Mouse (Mus musculus) embryonic facial prominence, embryonic 12.5 days (tissue): ENCODE data around the gene Tmem201. TPM values are rescaled to one million over a fixed set of nuclear protein-coding genes. Genes with fewer than 3 reads are reported as not detected.
"Not testable (repeated sequence)": the region's sequence is repeated elsewhere in the genome, so short reads cannot be mapped to it uniquely, and the experiment has no call there.

Experiments
- ATAC-seq: fragments of 200-750 bp; cut with Nextera tagmentation; 2 replicates; pipeline ENCODE4 v1.8.0; 2017; ENCODE audit not compliant: insufficient number of reproducible peaks, insufficient read depth, low FRiP score, low TSS enrichment
- H3K27ac ChIP-seq: fragments of 300-500 bp; sonication (generic); 2 replicates; pipeline ENCODE4 v1.5.1; 2016; ENCODE audit warnings: mild to moderate bottlenecking
- H3K27me3 ChIP-seq: fragments of 300-500 bp; sonication (generic); 2 replicates; pipeline ENCODE4 v1.6.1; 2016; ENCODE audit warnings: mild to moderate bottlenecking, moderate library complexity
- H3K36me3 ChIP-seq: fragments of 300-500 bp; sonication (generic); 2 replicates; pipeline ENCODE4 v1.6.1; 2016; ENCODE audit warnings: mild to moderate bottlenecking
- H3K4me1 ChIP-seq: fragments of 300-500 bp; sonication (generic); 2 replicates; pipeline ENCODE4 v1.6.1; 2016
- H3K4me2 ChIP-seq: fragments of 300-500 bp; sonication (generic); replicated peaks from 2 replicates; pipeline ENCODE4 v1.6.1; 2016; ENCODE audit warnings: mild to moderate bottlenecking, moderate library complexity
- H3K4me3 ChIP-seq: fragments of 300-500 bp; sonication (generic); 2 replicates; pipeline ENCODE4 v1.5.1; 2016; ENCODE audit warnings: mild to moderate bottlenecking
- H3K9ac ChIP-seq: fragments of 300-500 bp; sonication (generic); 2 replicates; pipeline ENCODE4 v1.6.1; 2016; ENCODE audit warnings: mild to moderate bottlenecking, moderate library complexity
- H3K9me3 ChIP-seq: fragments of 300-500 bp; sonication (generic); 2 replicates; pipeline ENCODE4 v1.6.1; 2016; ENCODE audit warnings: mild to moderate bottlenecking, moderate library complexity
- WGBS: fragments of 180-500 bp; shearing (Covaris S2); methylation state at CpG from one replicate; pipeline ENCODE4 v1.1.7; 2016; 5-methylcytosine and 5-hydroxymethylcytosine counted together
- polyA plus RNA-seq: library from polyadenylated mRNA; unstranded; fragments of >200 nt; fragmentation: Nextera tagmentation; extraction: Ambion mirVana; gene quantifications from 2 replicates; pipeline ENCODE4 v1.2.1, GENCODE M21; 2016

Tmem201 gene
- polyA plus RNA-seq, 1 experiment from 2014 or later: 38.1 TPM

DNA sequence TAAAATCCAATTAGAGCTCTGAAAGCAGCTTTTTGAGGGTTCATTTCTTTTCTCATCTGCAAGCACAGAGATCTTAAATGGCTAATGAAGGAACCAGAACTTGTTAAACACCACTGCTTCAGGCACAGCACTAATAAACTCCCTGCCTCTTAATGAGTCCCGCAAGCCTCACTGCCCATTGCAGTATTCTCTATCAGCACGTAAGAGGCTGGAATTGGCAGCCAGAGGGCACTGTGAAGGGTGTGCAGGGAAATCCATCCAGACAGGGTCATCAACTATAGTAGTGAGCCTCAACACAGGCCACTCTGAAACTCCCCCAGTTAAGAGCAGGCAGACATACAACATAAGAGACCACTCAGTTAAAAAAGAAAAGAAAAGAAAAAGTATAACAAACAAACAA is 34.5 kb upstream of the Tmem201 start:
- no peak overlapping the region for H3K4me3 ChIP-seq
- H3K36me3 ChIP-seq: no peaks in the 10 kb centered on the region
- no peak overlapping the region for H3K27ac ChIP-seq
- peak overlapping the region; percentile 99; the same call in 1 of the 2 replicates for H3K4me2 ChIP-seq
- no peaks in the 10 kb centered on the region for H3K27me3 ChIP-seq
- WGBS: 20% methylated on average over 2 of the region's 2 CpGs
- no peak overlapping the region for H3K9ac ChIP-seq
- no peak for ATAC-seq
- H3K4me1 ChIP-seq: peaks cover 13% of the 10 kb centered on the region
- no peaks in the 10 kb centered on the region for H3K9me3 ChIP-seq

DNA sequence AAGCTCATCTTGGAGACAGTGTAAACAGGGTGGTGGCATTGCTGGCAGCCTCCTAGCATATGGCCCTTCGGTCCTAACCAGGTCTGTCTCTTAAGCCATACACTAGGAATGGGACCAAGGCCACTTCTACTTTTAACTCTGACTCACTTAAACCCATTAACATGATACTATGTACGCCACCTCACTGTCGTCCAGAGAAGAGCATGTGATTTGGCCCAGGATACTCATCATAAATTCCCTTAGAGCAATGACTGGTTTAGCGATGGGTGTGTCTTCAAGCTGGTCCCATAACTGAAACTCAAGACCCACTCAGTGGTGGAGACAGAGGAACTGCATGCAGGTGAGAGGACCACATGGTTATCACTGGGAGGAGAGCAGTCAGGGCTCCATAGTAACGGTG is 27.4 kb upstream of the Tmem201 start:
- no peak overlapping the region for H3K9ac ChIP-seq
- 0 out of 2 replicates have a peak, but pooled peaks cover 4% of the 10 kb centered on the region for H3K36me3 ChIP-seq
- H3K4me3 ChIP-seq: no peak overlapping the region
- H3K27ac ChIP-seq: no peak overlapping the region
- no peak for ATAC-seq
- no peaks in the 10 kb centered on the region for H3K9me3 ChIP-seq
- H3K4me1 ChIP-seq: no peaks in the 10 kb centered on the region
- no peaks in the 10 kb centered on the region for H3K27me3 ChIP-seq
- WGBS: 93% methylated on average over 5 of the region's 5 CpGs
- no peak overlapping the region for H3K4me2 ChIP-seq

DNA sequence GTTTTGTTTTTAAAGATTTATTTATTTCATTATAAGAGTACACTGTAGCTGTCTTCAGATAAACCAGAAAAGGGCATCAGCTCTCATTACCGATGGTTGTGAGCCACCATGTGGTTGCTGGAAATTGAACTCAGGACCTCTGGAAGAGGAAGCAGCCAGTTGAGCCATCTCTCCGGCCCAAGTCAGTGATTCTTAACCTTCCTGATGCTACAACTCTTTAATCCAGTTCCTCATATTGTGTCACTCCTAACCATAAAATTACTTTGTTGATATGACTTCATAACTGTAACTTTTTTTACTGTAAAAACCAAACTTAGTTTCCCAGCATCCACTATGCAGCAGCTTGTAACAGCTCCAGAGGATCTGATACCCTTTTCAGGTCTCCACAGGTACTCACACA is 25.5 kb upstream of the Tmem201 start:
- 80% methylated on average over 2 of the region's 2 CpGs for WGBS
- Histone ChIP-seq H3K9me3 (no peaks in the 10 kb centered on the region), H3K9ac (no peak overlapping the region), H3K27me3 (no peaks in the 10 kb centered on the region), H3K4me2 (no peak overlapping the region), H3K4me1 (no peaks in the 10 kb centered on the region), H3K27ac (no peak overlapping the region), H3K4me3 (no peak overlapping the region), H3K36me3 (0 out of 2 replicates have a peak, but pooled peaks cover 5% of the 10 kb centered on the region)
- ATAC-seq: no peak

DNA sequence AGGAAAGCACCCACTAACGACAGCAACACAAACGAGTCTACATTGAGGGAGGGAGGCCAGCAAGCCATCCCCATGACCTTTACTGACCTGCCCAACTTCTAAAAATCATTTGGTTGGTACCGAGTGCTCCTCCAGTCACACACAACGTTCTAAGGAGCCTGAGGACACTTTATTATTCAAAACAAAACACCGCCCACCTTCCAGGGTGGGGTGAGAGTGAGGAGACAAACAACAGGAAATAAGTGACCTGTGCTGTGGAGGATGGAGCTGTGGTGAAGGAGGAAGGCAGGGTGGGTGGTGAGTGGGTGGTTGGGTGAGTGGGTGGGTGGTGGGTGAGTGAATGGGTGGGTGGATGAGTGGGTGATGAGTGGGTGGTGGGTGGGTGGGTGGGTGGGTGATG is 21.7 kb upstream of the Tmem201 start:
- Histone ChIP-seq H3K9ac (no peak overlapping the region), H3K36me3 (0 out of 2 replicates have a peak, but pooled peaks cover 5% of the 10 kb centered on the region), H3K4me1 (no peaks in the 10 kb centered on the region), H3K9me3 (no peaks in the 10 kb centered on the region), H3K27ac (no peak overlapping the region), H3K27me3 (no peaks in the 10 kb centered on the region), H3K4me2 (no peak overlapping the region), H3K4me3 (no peak overlapping the region)
- ATAC-seq: no peak
- WGBS: 69% methylated on average over 5 of the region's 5 CpGs

DNA sequence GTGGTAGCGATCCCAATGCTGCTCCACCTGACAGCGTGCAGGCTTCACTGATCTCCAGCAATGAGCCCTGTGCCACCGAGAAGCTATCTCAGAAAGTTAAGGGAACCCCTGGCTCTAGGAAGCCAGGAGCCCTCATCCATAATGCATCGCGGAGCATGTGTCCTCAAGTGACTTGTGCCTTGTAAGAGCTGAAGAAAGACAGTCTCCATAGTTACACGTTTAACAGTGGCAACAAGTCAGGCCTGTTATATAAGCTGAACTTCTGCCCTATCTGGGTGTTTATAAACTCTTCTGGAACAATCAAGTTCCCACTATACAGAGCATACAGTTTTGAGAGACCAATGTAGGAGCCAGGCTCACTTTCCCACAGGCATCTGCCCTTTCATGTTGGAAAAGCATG is 20.6 kb upstream of the Tmem201 start:
- ATAC-seq: no peak
- 0 out of 2 replicates have a peak, but pooled peaks cover 5% of the 10 kb centered on the region for H3K36me3 ChIP-seq
- 84% methylated on average over 6 of the region's 6 CpGs for WGBS

DNA sequence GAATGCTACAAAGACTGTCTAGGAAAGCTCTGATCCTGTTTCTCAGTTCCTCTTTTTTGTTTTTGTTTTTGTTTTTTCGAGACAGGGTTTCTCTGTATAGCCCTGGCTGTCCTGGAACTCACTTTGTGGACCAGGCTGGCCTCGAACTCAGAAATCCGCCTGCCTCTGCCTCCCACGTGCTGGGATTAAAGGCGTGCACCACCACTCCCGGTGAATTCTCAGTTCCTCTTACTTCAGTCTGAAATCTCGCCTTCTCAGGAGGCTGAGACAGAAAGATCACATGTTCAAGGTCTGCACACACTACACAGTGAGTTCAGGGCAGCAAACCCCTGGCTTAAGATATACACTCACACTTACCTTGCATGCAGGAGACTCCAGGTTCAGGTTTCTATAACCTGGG is 18.7 kb upstream of the Tmem201 start:
- not testable (repeated sequence) for H3K4me1 ChIP-seq, H3K36me3 ChIP-seq, H3K4me2 ChIP-seq, H3K27ac ChIP-seq, H3K27me3 ChIP-seq, H3K4me3 ChIP-seq, ATAC-seq, H3K9me3 ChIP-seq, H3K9ac ChIP-seq
- 91% methylated on average over 7 of the region's 7 CpGs for WGBS

More for the DNA sequence above, 20.6 kb upstream of the Tmem201 start:
- Histone ChIP-seq H3K27me3 (no peaks in the 10 kb centered on the region), H3K9ac (no peak overlapping the region), H3K4me2 (no peak overlapping the region), H3K4me1 (no peaks in the 10 kb centered on the region), H3K4me3 (no peak overlapping the region), H3K9me3 (no peaks in the 10 kb centered on the region), H3K27ac (no peak overlapping the region)

DNA sequence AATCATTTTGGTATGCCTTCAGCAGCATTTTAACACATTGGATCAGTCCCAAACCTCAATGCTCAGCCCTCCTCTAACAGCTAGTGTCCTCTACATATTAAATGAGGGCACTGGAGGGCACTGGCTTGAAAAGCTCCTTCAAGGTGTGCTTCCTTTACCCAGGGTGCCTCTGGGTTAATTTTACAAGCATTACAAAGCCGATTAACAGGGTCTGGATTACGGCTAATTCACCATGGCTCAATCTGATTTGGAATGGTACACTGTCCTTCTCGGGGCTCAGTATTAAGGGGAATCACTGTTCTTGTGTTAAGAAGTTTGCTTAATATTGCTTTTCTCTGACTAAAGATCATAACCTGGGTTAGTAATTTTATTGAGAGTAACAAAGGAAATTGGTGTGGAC is 15.0 kb upstream of the Tmem201 start:
- ATAC-seq: no peak
- 0 out of 2 replicates have a peak, but pooled peaks cover 4% of the 10 kb centered on the region for H3K4me1 ChIP-seq
- H3K9ac ChIP-seq: no peak overlapping the region
- no peak overlapping the region for H3K27ac ChIP-seq
- H3K4me2 ChIP-seq: no peak overlapping the region
- peaks cover 7% of the 10 kb centered on the region; the same call in 1 of the 2 replicates for H3K36me3 ChIP-seq
- no peak overlapping the region for H3K4me3 ChIP-seq
- WGBS: 68% methylated on average over 3 of the region's 3 CpGs
- no peaks in the 10 kb centered on the region for H3K9me3 ChIP-seq
- H3K27me3 ChIP-seq: no peaks in the 10 kb centered on the region

DNA sequence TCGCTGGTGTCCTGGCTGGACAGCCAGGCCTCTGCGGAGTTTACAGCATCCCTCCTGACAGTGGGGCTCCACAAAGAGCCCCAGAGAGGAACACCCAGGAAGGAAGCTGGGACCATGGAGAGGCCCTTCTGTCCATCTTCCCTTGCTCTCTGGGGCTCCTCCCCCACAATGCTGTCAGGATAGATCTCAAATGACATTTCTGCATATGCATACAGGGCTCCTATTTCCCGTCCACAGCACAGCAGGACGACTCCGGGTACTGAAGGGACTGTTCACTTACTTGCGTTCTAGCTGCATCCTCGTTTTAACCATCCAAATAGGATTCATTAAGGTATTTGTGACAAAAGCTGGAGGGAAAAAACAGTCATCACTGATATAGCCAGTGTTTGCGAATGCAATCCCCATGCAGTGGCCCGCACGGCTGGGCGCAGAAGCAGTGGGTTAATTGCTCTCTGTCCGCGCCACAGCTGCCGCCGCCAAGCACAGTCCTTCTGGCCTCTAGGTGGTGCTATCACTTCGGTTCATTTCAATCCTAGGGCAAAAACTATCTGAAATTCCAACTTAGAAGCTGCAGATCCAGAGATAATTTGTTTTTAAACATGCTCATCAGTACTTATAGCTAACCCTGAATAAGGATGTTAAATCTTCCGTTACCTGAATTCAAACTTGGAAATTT is 14.4 kb upstream of the Tmem201 start:
- Histone ChIP-seq H3K4me3 (0 out of 2 replicates have a peak overlapping the region, but pooled peaks have one; percentile 8), H3K4me2 (peak overlapping the region; percentile 34), H3K27me3 (no peaks in the 10 kb centered on the region), H3K9ac (no peak overlapping the region), H3K4me1 (0 out of 2 replicates have a peak, but pooled peaks cover 4% of the 10 kb centered on the region), H3K27ac (no peak overlapping the region), H3K36me3 (peaks cover 7% of the 10 kb centered on the region; the same call in 1 of the 2 replicates), H3K9me3 (no peaks in the 10 kb centered on the region)
- 23% methylated on average over 17 of the region's 17 CpGs for WGBS
- no peak for ATAC-seq

DNA sequence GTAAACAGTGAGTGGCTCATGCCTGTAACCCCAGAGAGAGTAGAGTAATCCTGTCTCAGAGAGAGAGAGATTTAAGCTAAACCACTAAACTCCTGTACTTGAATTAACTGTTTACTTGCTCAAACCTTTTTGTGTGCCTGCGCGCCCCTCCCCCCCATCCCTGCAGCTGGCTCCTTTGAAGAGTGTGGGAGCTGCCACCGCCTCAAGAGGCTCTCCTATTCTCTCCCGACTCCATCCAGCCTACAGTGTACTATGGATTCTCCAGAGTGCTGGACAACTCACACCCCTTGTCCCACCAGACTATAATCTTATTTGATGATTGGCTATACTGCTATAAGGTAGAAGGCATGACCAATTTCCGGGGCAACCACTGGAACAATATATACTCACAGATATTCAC is 12.8 kb upstream of the Tmem201 start:
- Histone ChIP-seq H3K27ac (no peak overlapping the region), H3K4me1 (0 out of 2 replicates have a peak, but pooled peaks cover 4% of the 10 kb centered on the region), H3K4me3 (no peak overlapping the region), H3K27me3 (no peaks in the 10 kb centered on the region), H3K36me3 (peaks cover 10% of the 10 kb centered on the region; the same call in 1 of the 2 replicates), H3K4me2 (no peak overlapping the region), H3K9ac (no peak overlapping the region), H3K9me3 (no peaks in the 10 kb centered on the region)
- WGBS: 42% methylated on average over 5 of the region's 5 CpGs
- no peak for ATAC-seq

DNA sequence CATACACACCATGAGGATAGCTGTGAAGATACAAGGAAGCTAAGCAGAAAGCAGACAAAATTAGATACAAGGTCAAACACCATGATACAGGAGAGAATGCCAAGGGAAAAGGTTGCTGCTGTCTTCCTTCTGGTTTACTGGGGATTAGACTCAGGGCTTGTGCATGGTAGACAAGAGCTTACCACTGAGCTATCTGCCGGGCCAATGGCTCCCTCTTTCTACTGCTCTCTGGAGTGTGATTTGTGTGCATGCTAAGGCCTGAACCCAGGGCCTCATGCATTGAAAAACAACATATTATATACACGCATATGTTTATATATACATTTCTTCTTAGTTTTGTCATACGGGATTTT is 11.8 kb upstream of the Tmem201 start:
- not testable (repeated sequence) for H3K27me3 ChIP-seq, H3K4me3 ChIP-seq, H3K9ac ChIP-seq, H3K27ac ChIP-seq, H3K9me3 ChIP-seq, H3K4me1 ChIP-seq, ATAC-seq, H3K4me2 ChIP-seq
- 90% methylated on average over 3 of the region's 3 CpGs for WGBS
- peaks cover 13% of the 10 kb centered on the region; the same call in 1 of the 2 replicates for H3K36me3 ChIP-seq

DNA sequence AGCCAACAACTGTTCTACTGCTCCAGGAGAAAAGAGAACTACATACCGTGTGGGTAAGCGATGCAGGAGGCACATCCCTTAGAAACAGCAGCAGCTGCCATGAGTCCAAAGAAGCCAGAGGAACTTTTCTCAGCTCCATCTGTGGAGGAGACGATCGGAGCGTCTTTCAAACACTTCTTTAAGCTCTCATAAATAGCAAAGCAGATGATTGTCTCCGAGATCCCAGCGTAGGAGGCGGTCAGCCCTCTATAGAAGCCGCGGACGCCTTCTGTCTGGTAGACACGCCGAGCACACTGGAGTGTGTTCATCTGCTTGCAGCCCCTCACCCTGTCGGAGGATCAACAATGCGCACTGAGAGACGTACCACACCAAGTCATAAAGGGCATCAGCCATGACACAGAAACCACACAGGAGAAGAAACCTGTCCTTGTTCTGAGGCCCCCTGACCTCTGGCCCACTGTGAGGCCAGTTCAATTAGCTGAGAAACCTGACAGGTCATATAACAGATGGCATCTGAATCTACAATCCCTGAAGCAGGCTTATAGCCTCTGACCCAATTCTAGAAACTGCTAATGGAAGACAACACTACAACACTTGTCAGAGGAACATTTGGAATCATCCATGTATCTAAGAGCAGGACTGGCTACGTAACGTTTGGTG is 11.3 kb upstream of the Tmem201 start:
- Histone ChIP-seq H3K9me3 (no peaks in the 10 kb centered on the region), H3K4me2 (no peak overlapping the region), H3K27me3 (no peaks in the 10 kb centered on the region), H3K4me3 (no peak overlapping the region), H3K9ac (no peak overlapping the region), H3K27ac (no peak overlapping the region), H3K36me3 (peaks cover 14% of the 10 kb centered on the region; the same call in 1 of the 2 replicates), H3K4me1 (0 out of 2 replicates have a peak, but pooled peaks cover 4% of the 10 kb centered on the region)
- no peak for ATAC-seq
- 73% methylated on average over 18 of the region's 18 CpGs for WGBS

DNA sequence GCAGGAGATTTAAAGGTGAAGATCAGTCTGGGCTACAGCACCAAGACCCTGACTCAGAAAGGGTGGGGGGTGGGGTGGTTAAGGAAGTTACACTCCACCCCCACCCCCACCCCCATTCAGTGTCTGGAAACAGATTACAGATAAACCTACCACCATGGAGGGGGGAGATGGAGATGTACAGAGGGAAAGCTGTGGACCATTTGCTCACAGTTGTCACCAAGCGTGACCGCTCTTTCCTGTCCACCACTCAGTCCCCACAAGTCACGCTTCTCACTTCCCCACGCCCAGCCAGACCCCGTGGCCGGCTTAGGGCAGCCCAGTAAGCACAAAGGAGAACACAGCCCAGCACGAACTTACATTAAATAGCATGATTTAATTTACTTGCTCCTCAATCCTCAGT is 6.3 kb upstream of the Tmem201 start:
- ATAC-seq: no peak
- Histone ChIP-seq H3K27me3 (no peaks in the 10 kb centered on the region), H3K36me3 (peaks cover 33% of the 10 kb centered on the region), H3K4me3 (no peak overlapping the region), H3K4me2 (no peak overlapping the region), H3K9me3 (no peaks in the 10 kb centered on the region), H3K4me1 (no peaks in the 10 kb centered on the region), H3K27ac (no peak overlapping the region), H3K9ac (no peak overlapping the region)
- 72% methylated on average over 7 of the region's 7 CpGs for WGBS
